Mouse (Mus musculus) heart, embryonic 14.5 days (tissue): Measurements from ENCODE around the gene Ndufs2. TPM values are rescaled to one million over a fixed set of nuclear protein-coding genes. Genes with fewer than 3 reads are reported as not detected.

Experiments
- ATAC-seq: fragments of 200-750 bp; cut with Nextera tagmentation; 2 replicates; pipeline ENCODE4 v1.8.0; 2017; ENCODE audit warnings: low read depth, moderate TSS enrichment; ENCODE audit not compliant: insufficient number of reproducible peaks, insufficient read depth, low FRiP score
- H3K27ac ChIP-seq, 2 experiments: fragments of 200-500 bp in 1 of 2; fragments of 300-500 bp in 1 of 2; sonication (generic) in 1 of 2; replicated peaks in 1 of 2; 2 replicates each; pipeline ENCODE4 v1.5.1; 2012 to 2014; ENCODE audit warnings: low read depth in 2 of 2, low read length in 2 of 2, control low read depth in 1 of 2, mild to moderate bottlenecking in 1 of 2, mixed read lengths in 1 of 2; ENCODE audit not compliant: control insufficient read depth in 1 of 2, insufficient read depth in 1 of 2
- H3K27me3 ChIP-seq: fragments of 300-500 bp; sonication (generic); 2 replicates; pipeline ENCODE4 v1.6.1; 2014; ENCODE audit warnings: mild to moderate bottlenecking, low read length, control low read depth; ENCODE audit not compliant: control insufficient read depth, insufficient read depth
- H3K36me3 ChIP-seq: fragments of 300-500 bp; sonication (generic); 2 replicates; pipeline ENCODE4 v1.6.1; 2014; ENCODE audit warnings: mild to moderate bottlenecking, control low read depth, low read length, mixed read lengths; ENCODE audit not compliant: control insufficient read depth, insufficient read depth
- H3K4me1 ChIP-seq, 2 experiments: fragments of 200-500 bp in 1 of 2; fragments of 300-500 bp in 1 of 2; sonication (generic) in 1 of 2; 2 replicates each; pipeline ENCODE4 v1.6.1; 2012 to 2014; ENCODE audit warnings: low read length in 2 of 2, control low read depth in 1 of 2, mixed read lengths in 1 of 2; ENCODE audit not compliant: control insufficient read depth in 2 of 2, insufficient read depth in 2 of 2
- H3K4me2 ChIP-seq: fragments of 300-500 bp; sonication (generic); 2 replicates; pipeline ENCODE4 v1.6.1; 2014; ENCODE audit warnings: mild to moderate bottlenecking, low read length
- H3K4me3 ChIP-seq, 2 experiments: fragments of 200-500 bp in 1 of 2; fragments of 300-500 bp in 1 of 2; sonication (generic) in 1 of 2; 2 replicates each; pipeline ENCODE4 v1.5.1; 2012 to 2014; ENCODE audit warnings: low read length in 2 of 2, mild to moderate bottlenecking in 2 of 2, control low read depth in 1 of 2, low read depth in 1 of 2, moderate library complexity in 1 of 2; ENCODE audit not compliant: control insufficient read depth in 1 of 2, insufficient read depth in 1 of 2
- H3K9ac ChIP-seq: fragments of 300-500 bp; sonication (generic); 2 replicates; pipeline ENCODE4 v1.6.1; 2014; ENCODE audit warnings: mild to moderate bottlenecking, low read length
- H3K9me3 ChIP-seq: fragments of 300-500 bp; sonication (generic); 2 replicates; pipeline ENCODE4 v1.6.1; 2016; ENCODE audit warnings: low read length, control low read depth; ENCODE audit not compliant: control insufficient read depth
- WGBS: fragments of 180-500 bp; shearing (Covaris S2); extraction: QIAGEN DNeasy Blood & Tissue Kit; methylation state at CpG from one replicate; pipeline ENCODE4 v1.1.7; 2014; 5-methylcytosine and 5-hydroxymethylcytosine counted together
- polyA plus RNA-seq: library from polyadenylated mRNA; unstranded; fragments of >200 nt; fragmentation: Nextera tagmentation; extraction: Ambion mirVana; gene quantifications from 2 replicates; pipeline ENCODE4 v1.2.1, GENCODE M21; 2014

Gene Ndufs2
- polyA plus RNA-seq, 1 experiment from 2014 or later = 541 TPM

DNA sequence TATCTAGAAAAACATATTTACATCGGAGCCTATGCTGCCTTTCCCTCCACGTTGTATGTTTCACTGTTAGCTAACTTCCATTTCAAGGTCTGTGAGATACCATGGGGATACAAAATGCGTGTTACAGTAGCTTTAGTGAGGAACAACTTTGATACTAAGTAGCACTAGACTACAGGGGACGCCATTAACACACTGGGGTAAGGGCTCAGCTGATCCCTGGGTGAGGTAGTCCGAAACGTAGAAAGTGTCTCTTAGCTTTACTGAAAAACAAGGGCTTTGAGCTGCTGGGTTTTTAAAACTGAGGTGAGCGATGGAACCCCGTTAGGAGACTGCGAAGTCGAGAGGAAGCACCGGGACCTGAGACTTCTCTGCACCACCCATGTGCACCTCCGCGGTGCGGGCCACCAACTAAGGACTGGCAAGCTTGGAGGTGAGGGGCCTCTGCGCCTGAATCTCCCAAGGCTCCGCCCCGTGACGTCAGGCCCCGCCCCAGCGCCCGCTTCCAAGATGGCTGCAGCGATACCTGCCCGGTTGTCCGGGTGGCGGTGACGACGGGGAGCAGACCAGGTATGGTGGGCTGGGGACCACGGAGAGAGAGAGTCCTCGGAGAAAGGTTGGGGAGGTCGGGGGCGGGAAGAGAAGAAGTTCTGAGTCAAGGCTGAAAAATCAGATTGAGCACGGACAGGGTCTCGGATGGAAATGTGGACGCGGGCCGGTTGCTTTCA lies 18.8 kb upstream of the Ndufs2 start, which contains the start of gene B4galt3:
B4galt3 (plus strand) TSS at position 481 of the 725 bp plus-strand sequence.
- H3K4me1 ChIP-seq = peaks cover 6 to 17% of the 10 kb centered on the region in 2 experiments; a peak in 3 of 4 replicates
- WGBS = 4% methylated on average over 36 of the region's 36 CpGs
- peaks cover 28% of the 10 kb centered on the region for H3K36me3 ChIP-seq
- peak within 1 kb of the TSS; percentile 82 for H3K4me2 ChIP-seq
- ATAC-seq = peak; percentile 90
- H3K9ac ChIP-seq = peak within 1 kb of the TSS; percentile 88
- no peaks in the 10 kb centered on the region for H3K27me3 ChIP-seq
- peak within 1 kb of the TSS; percentile 61 to 68 for H3K27ac ChIP-seq
- H3K9me3 ChIP-seq = no peaks in the 10 kb centered on the region
- H3K4me3 ChIP-seq = peak within 1 kb of the TSS; percentile 77

DNA sequence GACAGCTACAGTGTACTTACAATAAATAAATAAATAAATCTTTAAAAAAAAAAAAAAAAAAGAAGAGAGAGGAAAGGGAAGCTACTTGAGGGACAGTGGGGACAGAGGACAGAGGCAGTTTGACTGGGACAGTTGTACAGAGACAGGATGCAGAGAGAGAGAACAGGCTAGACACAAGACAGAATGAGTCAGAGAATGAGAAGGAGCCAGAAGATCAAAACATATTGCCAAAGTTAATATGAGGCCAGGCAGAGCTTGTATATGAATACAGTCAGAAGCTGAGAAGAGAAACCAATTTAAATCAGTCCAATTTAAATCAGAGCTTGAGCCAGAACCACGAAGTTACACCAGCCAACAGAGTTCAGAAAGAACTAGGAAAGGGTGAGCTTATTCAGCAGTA lies 17.2 kb upstream of the Ndufs2 start:
- Histone ChIP-seq H3K9ac (no peak overlapping the region), H3K27me3 (no peaks in the 10 kb centered on the region), H3K9me3 (no peaks in the 10 kb centered on the region), H3K27ac (no peak overlapping the region), H3K4me1 (peaks cover 6 to 22% of the 10 kb centered on the region in 2 experiments; a peak in 3 of 4 replicates), H3K4me2 (no peak overlapping the region), H3K36me3 (peaks cover 11% of the 10 kb centered on the region), H3K4me3 (no peak overlapping the region)
- ATAC-seq = no peak
- 63% methylated on average over 1 of the region's 1 CpGs for WGBS

DNA sequence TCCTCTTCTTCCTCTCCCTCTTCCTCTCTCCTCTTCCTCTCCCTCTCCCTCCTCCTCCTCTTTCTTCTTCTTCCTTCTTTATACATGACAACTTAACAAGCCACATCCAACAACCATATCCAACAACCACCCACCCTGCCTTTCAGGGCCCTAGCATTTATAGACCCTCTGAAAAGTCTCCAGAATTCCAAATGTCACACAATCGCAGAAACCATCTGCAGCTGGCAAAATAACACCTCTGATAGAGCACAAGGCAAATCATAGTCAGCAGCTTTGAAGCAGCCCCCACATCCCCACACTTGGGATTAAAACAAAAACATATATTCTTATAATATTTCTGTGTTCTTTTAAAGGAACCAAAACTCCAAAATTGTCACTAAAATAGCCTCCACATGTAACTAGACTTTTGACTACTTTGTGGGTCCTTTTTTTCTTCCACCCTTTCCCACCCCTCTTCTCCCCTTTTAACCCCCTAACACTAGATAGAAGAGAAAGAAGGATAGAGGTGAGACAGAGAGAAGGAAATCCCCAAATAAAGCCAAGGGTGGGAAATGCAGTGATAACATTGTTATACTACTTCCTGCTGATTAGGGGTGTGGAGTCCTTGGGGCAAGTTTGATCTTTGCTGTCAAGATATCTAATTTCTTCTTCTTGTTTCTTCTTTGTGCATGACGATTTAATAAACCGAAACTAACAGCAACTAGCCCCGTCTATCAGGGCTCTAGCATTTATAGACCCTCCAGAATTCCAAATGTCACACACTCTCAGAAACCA lies 15.0 kb upstream of the Ndufs2 start:
- H3K9me3 ChIP-seq = no peaks in the 10 kb centered on the region
- no peak overlapping the region for H3K9ac ChIP-seq
- H3K4me3 ChIP-seq = no peak overlapping the region
- no peak overlapping the region for H3K4me2 ChIP-seq
- H3K27ac ChIP-seq = peak overlapping the region in 1 of 2 experiments; percentile 37; a peak in 1 of 4 replicates
- ATAC-seq = no peak
- 60% methylated on average over 4 of the region's 4 CpGs for WGBS
- H3K36me3 ChIP-seq = no peaks in the 10 kb centered on the region
- peaks cover 5 to 22% of the 10 kb centered on the region in 2 experiments for H3K4me1 ChIP-seq
- no peaks in the 10 kb centered on the region for H3K27me3 ChIP-seq

DNA sequence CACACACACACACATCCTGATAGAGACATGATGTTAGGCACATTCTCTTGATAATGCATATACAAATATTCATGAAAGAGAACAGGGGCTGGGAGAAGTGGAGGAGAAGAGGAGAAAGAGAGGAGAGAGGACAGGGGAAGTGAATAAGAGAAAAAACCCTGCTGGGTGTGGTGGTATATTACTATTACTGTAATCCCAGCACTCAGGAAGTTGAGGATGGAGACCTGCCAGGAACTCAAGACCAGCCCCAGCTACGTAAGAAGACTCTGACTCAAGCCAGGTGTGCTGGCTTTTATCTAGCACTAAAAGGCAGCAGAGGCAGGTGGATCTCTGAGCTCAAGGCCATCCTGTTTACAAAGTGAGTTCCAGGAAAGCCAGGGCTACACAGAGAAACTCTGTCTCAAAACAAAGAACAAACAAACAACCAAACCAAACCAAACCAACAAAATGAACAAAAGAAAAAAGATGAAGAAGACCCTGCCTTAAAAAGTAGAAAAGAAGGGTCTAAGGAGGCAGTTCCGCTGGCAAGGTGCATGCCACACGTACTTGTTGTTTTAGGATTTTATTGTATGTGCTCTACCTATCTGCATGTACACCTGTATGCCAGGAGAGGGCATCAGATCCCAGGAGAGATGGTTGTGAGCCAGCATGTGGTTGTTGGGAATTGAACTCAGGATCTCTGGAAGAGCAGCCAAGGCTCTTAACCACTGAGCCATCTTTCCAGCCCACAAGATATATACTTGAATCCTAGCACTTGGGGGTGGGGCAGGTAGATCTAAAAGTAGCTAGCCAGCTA lies 12.7 kb upstream of the Ndufs2 start:
- H3K4me3 ChIP-seq = no peak overlapping the region
- H3K9ac ChIP-seq = no peak overlapping the region; the same call in 1 of the 2 replicates
- H3K27me3 ChIP-seq = no peaks in the 10 kb centered on the region
- peak overlapping the region; percentile 60 for H3K4me2 ChIP-seq
- H3K4me1 ChIP-seq = peaks cover 3 to 13% of the 10 kb centered on the region in 2 experiments
- no peaks in the 10 kb centered on the region for H3K36me3 ChIP-seq
- peak overlapping the region; percentile 85 to 97 for H3K27ac ChIP-seq
- WGBS = 83% methylated on average over 3 of the region's 3 CpGs
- H3K9me3 ChIP-seq = no peaks in the 10 kb centered on the region
- no peak for ATAC-seq

DNA sequence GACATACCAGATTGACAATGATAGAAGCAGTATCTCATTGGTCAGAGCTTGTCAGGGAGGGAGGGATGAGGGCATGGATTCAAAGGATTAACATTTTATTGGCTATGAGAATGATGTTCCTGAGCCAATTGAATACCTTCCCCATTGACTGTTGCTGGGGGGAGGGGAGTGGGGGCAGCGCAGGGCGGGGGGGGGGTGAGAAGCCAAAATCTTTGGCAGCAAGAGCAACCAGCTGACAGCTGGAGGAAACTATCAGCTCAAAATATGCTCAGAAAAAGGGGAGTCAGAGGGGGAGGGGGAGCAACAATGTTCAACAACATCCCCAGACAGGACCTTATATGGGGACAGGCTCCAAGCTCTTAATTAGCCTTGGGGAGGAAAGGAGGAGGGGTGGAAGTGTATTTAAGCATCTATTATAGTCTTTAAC lies 12.0 kb upstream of the Ndufs2 start:
- H3K27ac ChIP-seq = peak overlapping the region; percentile 97 to 98
- peak overlapping the region; percentile 70; the same call in 1 of the 2 replicates for H3K9ac ChIP-seq
- no peaks in the 10 kb centered on the region for H3K9me3 ChIP-seq
- ATAC-seq = peak; percentile 86
- WGBS = 3% methylated on average over 2 of the region's 2 CpGs
- H3K36me3 ChIP-seq = no peaks in the 10 kb centered on the region
- peak overlapping the region; percentile 8 to 29; a peak in 2 of 4 replicates for H3K4me3 ChIP-seq
- H3K4me2 ChIP-seq = peak overlapping the region; percentile 60
- peaks cover 4 to 13% of the 10 kb centered on the region in 2 experiments for H3K4me1 ChIP-seq
- no peaks in the 10 kb centered on the region for H3K27me3 ChIP-seq

DNA sequence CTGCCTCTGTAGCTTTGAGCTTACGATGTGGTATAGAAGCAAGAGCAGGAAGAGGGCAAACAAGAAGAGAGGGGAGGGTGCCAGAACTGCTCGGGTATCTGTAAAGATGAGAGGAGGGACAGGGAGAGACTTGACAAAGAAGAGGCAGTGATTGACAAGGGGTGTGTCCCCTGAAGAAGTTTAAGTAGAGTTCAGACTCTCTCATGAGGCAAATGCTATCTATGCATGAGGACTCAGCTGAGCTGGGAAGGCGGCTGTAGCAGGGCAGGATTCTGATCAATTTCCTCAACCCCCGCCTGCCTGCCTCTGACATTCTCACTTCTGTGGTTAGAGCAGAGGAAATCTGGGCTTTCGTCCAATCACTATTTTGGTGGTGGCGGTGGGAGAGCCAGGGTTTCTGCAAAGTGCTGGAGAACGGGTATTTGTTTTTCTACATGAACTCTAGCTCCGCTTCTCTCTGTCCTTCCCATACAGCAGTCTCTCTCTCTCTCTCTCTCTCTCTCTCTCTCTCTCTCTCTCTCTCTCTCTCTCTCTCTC lies 11.5 kb upstream of the Ndufs2 start:
- Histone ChIP-seq H3K27me3 (no peaks in the 10 kb centered on the region), H3K4me3 (peak overlapping the region; percentile 8 to 29), H3K9ac (peak overlapping the region; percentile 70), H3K9me3 (no peaks in the 10 kb centered on the region), H3K36me3 (no peaks in the 10 kb centered on the region), H3K4me2 (peak overlapping the region; percentile 60), H3K4me1 (peaks cover 4 to 13% of the 10 kb centered on the region in 2 experiments), H3K27ac (peak overlapping the region; percentile 97 to 98)
- peak; percentile 79 for ATAC-seq
- WGBS = under 1% methylated on average over 8 of the region's 8 CpGs

DNA sequence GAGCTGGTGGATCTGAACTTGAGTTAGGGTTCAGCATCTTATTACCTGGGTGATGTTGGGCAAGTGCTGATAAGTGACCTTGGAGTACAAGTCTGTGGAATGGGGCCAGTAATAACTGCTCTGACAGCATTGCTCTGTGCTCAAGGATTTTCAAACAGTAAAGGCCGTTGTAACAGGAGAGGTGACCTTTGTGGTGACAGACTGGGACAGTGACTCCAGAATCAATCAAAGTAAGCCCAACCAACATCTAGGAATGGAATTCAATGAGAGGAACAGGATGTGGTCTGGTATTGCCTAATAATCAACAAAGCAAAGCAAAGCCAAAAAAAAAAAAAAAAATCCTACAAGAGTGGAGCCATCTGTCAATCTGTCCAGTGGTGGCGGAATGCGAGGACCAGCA lies 9.1 kb upstream of the Ndufs2 start:
- H3K4me1 ChIP-seq = peaks cover 4 to 13% of the 10 kb centered on the region in 2 experiments
- H3K9me3 ChIP-seq = no peaks in the 10 kb centered on the region
- H3K4me3 ChIP-seq = no peak overlapping the region
- H3K4me2 ChIP-seq = no peak overlapping the region
- H3K27ac ChIP-seq = no peak overlapping the region
- no peak overlapping the region for H3K9ac ChIP-seq
- ATAC-seq = no peak
- H3K27me3 ChIP-seq = no peaks in the 10 kb centered on the region
- WGBS = 67% methylated on average over 3 of the region's 3 CpGs
- H3K36me3 ChIP-seq = no peaks in the 10 kb centered on the region
